Mouse (Mus musculus) heart, embryonic 12.5 days (tissue): ENCODE measurements around the gene C2cd5. TPM values are rescaled to one million over a fixed set of nuclear protein-coding genes. Genes with fewer than 3 reads are reported as not detected.

ENCODE experiments used
- ATAC-seq: fragments of 200-750 bp; cut with Nextera tagmentation; 2 replicates; pipeline ENCODE4 v1.8.0; 2017; ENCODE audit warnings: moderate TSS enrichment, moderate library complexity; ENCODE audit not compliant: insufficient number of reproducible peaks, low FRiP score
- H3K27ac ChIP-seq: fragments of 300-500 bp; sonication (generic); 2 replicates; pipeline ENCODE4 v1.5.1; 2016; ENCODE audit warnings: mild to moderate bottlenecking, moderate library complexity; ENCODE audit not compliant: poor library complexity, severe bottlenecking
- H3K27me3 ChIP-seq: fragments of 300-500 bp; sonication (generic); replicated peaks from 2 replicates; pipeline ENCODE4 v1.6.1; 2016; ENCODE audit warnings: mild to moderate bottlenecking, moderate library complexity
- H3K36me3 ChIP-seq: fragments of 300-500 bp; sonication (generic); 2 replicates; pipeline ENCODE4 v1.6.1; 2016; ENCODE audit warnings: mild to moderate bottlenecking, moderate library complexity
- H3K4me1 ChIP-seq: fragments of 300-500 bp; sonication (generic); replicated peaks from 2 replicates; pipeline ENCODE4 v1.6.1; 2016; ENCODE audit warnings: mild to moderate bottlenecking
- H3K4me2 ChIP-seq: fragments of 300-500 bp; sonication (generic); 2 replicates; pipeline ENCODE4 v1.6.1; 2016; ENCODE audit warnings: mild to moderate bottlenecking, moderate library complexity
- H3K4me3 ChIP-seq: fragments of 300-500 bp; sonication (generic); 2 replicates; pipeline ENCODE4 v1.5.1; 2016; ENCODE audit warnings: mild to moderate bottlenecking
- H3K9ac ChIP-seq: fragments of 300-500 bp; sonication (generic); 2 replicates; pipeline ENCODE4 v1.6.1; 2016; ENCODE audit warnings: mild to moderate bottlenecking, moderate library complexity
- H3K9me3 ChIP-seq: fragments of 300-500 bp; sonication (generic); replicated peaks from 2 replicates; pipeline ENCODE4 v1.6.1; 2016; ENCODE audit warnings: mild to moderate bottlenecking, moderate library complexity
- WGBS: fragments of 180-500 bp; shearing (Covaris S2); methylation state at CpG from one replicate; pipeline ENCODE4 v1.1.7; 2016; 5-methylcytosine and 5-hydroxymethylcytosine counted together
- polyA plus RNA-seq: library from polyadenylated mRNA; unstranded; fragments of >200 nt; fragmentation: Nextera tagmentation; extraction: Ambion mirVana; gene quantifications from 2 replicates; pipeline ENCODE4 v1.2.1, GENCODE M21; 2016

Gene C2cd5
- polyA plus RNA-seq, 1 experiment from 2014 or later = 25.1 TPM

DNA sequence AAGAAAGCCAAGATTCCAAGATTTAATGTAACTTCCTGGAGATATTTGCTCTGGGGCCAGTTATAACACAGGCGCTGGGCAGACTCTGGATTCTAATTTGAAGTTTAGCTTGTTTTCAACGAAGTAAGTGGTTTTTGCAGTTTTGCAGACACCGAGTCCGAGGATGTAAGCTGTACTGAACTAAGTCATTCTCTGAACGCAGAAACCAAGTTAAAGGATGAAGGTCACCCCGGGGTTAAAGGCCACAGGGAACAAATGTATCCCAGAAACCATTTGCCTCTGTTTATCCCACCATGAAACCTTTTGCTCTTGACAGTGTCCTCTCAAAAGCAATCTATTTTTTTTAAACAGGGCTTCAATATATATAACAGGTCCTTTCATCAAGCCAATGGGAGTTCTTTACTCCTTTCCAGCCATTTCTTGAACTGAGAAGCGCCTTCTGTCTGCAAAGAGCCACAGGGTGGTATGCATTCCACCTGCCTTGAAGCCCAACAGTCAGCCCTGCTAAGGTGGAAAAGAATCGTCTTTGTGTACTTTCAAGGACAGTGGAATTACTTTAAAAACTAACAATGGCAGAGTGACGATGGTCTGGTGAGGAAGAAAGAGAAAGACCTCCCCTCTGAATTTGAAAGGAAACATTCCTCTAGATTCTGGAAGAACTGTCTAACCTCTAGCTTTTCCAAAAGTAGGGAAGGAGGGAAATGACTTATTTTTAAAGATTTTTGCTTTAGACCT, 138.1 kb downstream of the C2cd5 start:
- no peak for ATAC-seq
- peak overlapping the region; percentile 14 for H3K4me3 ChIP-seq

More for the DNA sequence above, 138.1 kb downstream of the C2cd5 start:
- Histone ChIP-seq H3K9ac (no peak overlapping the region), H3K4me1 (peaks cover 7% of the 10 kb centered on the region), H3K27ac (no peak overlapping the region), H3K9me3 (no peaks in the 10 kb centered on the region), H3K27me3 (peaks cover 20% of the 10 kb centered on the region), H3K4me2 (peak overlapping the region; percentile 98), H3K36me3 (no peaks in the 10 kb centered on the region)
- 71% methylated on average over 9 of the region's 9 CpGs for WGBS

Other genes starting within 250 kb of the C2cd5 start
- 3.7 and 4.0 TPM in 2 replicates for gene St8sia1, start 135.7 kb downstream of the C2cd5 start, polyA plus RNA-seq
- gene Etnk1, start 67.1 kb upstream of the C2cd5 start, polyA plus RNA-seq = 23.5 and 24.0 TPM in 2 replicates